Mouse (Mus musculus): Measurements from ENCODE around the gene Cdc42bpb. TPM values are rescaled to one million over a fixed set of nuclear protein-coding genes. Genes with fewer than 3 reads are reported as not detected.

Cdc42bpb gene
- polyA plus RNA-seq, 1 experiment from 2014 or later = 25.6 TPM

DNA sequence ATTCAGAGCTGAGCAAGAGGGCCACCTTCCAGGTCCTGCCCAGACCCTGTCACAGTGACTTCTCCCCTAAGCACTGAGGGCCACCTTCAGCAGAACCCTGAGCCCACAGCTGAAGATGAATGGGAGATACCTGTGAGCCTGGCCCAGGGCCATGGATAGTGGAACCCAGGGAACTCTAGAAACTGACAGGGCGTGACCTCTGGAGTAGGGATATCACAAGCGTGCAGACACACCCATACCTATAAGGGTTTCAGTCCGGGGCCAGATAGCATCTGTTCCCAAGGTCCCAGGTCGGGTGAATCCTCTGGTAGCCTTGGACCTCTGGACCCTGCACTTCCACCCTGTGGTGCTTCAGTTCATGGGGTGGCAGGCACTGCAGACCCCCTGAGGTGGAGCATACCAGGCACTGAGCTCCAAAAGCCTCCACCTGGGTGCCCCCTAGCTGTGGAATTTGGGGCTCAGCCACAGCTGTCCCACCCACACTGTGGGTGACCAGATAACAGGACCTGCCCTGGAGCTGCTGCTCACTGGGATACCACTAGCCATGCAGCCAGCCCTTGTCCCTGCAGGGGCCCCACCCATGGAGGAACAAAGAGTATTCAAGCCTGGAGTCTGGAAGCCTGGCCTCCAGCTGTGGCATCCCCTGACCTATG lies 109.7 kb downstream of the Cdc42bpb start:
- no peak for DNase-seq (ENCODE audit: low spot score)
- WGBS = 56% methylated on average over 4 of the region's 4 CpGs
- Histone ChIP-seq H3K4me2 (0 out of 2 replicates have a peak overlapping the region, but pooled peaks have one; percentile 21), H3K4me3 (ENCODE audit: low read depth, low read length) (no peak overlapping the region), H3K27ac (ENCODE audit: low read depth, low read length) (peak overlapping the region; percentile 75), H3K36me3 (ENCODE audit: control insufficient read depth, insufficient read depth, low read length) (no peaks in the 10 kb centered on the region), H3K9ac (ENCODE audit: low read depth, low read length) (peak overlapping the region; percentile 30), H3K9me3 (ENCODE audit: control insufficient read depth, low read length) (no peaks in the 10 kb centered on the region), H3K4me1 (replicated peaks; ENCODE audit: control insufficient read depth, insufficient read depth, low read length) (peaks cover 31% of the 10 kb centered on the region), H3K27me3 (replicated peaks; ENCODE audit: control insufficient read depth, insufficient read depth, low read length) (peaks cover 38% of the 10 kb centered on the region)
- ATAC-seq (replicated peaks; ENCODE audit: low FRiP score) = peak; percentile 77

GRCm38 (mm10) chr12:111266592-111266991 lies 110.9 kb downstream of the Cdc42bpb start:
- peak overlapping the region; percentile 54; the same call in 1 of the 2 replicates for H3K27ac ChIP-seq (ENCODE audit: low read depth, low read length)
- no peak overlapping the region for H3K4me3 ChIP-seq (ENCODE audit: low read depth, low read length)
- no peak for DNase-seq (ENCODE audit: low spot score)
- WGBS = 61% methylated on average over 12 of the region's 12 CpGs
- H3K4me2 ChIP-seq = no peak overlapping the region
- H3K36me3 ChIP-seq (ENCODE audit: control insufficient read depth, insufficient read depth, low read length) = 0 out of 2 replicates have a peak, but pooled peaks cover 2% of the 10 kb centered on the region
- H3K27me3 ChIP-seq (replicated peaks; ENCODE audit: control insufficient read depth, insufficient read depth, low read length) = peaks cover 26% of the 10 kb centered on the region
- H3K9me3 ChIP-seq (ENCODE audit: control insufficient read depth, low read length) = no peaks in the 10 kb centered on the region
- peak; percentile 57 for ATAC-seq (replicated peaks; ENCODE audit: low FRiP score)
- H3K9ac ChIP-seq (ENCODE audit: low read depth, low read length) = no peak overlapping the region
- peaks cover 30% of the 10 kb centered on the region for H3K4me1 ChIP-seq (replicated peaks; ENCODE audit: control insufficient read depth, insufficient read depth, low read length)

- ATAC-seq (replicated peaks; ENCODE audit: low FRiP score) = no peak
- Histone ChIP-seq H3K4me3 (ENCODE audit: low read depth, low read length) (no peak overlapping the region), H3K27me3 (replicated peaks; ENCODE audit: control insufficient read depth, insufficient read depth, low read length) (peaks cover 12% of the 10 kb centered on the region), H3K27ac (ENCODE audit: low read depth, low read length) (no peak overlapping the region), H3K36me3 (ENCODE audit: control insufficient read depth, insufficient read depth, low read length) (0 out of 2 replicates have a peak, but pooled peaks cover 2% of the 10 kb centered on the region), H3K4me1 (replicated peaks; ENCODE audit: control insufficient read depth, insufficient read depth, low read length) (peaks cover 22% of the 10 kb centered on the region), H3K9me3 (ENCODE audit: control insufficient read depth, low read length) (no peaks in the 10 kb centered on the region), H3K9ac (ENCODE audit: low read depth, low read length) (no peak overlapping the region), H3K4me2 (no peak overlapping the region)
- 80% methylated on average over 5 of the region's 5 CpGs for WGBS
- no peak for DNase-seq (ENCODE audit: low spot score)
Observed at GRCm38 (mm10) chr12:111265212-111265611, 112.3 kb downstream of the Cdc42bpb start.

DNA sequence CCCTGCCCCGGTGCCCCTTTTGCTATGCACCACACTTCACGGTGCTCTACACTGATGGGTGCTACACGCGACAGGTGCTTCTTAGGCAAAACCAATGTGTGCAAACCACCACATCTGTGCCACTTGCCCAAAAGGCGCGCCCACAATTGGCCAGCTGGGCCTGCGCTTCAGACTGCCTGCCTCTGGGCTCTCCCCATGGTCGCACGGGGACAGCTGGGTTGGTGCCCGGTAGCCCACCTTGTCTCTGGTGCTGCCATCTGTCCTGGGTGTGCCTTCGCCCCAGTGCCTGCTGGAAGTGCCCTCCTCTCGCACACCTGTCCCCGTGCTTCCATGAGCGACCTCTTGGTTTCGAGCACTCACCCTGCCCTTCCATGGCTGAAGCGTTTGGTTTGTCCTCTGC lies 113.9 kb downstream of the Cdc42bpb start:
- WGBS = 93% methylated on average over 16 of the region's 16 CpGs
- DNase-seq (ENCODE audit: low spot score) = no peak

GRCm38 (mm10) chr12:111251227-111251626 lies 126.3 kb downstream of the Cdc42bpb start:
- peaks cover 9% of the 10 kb centered on the region for H3K4me1 ChIP-seq (replicated peaks; ENCODE audit: control insufficient read depth, insufficient read depth, low read length)
- peaks cover 9% of the 10 kb centered on the region; the same call in 1 of the 2 replicates for H3K36me3 ChIP-seq (ENCODE audit: control insufficient read depth, insufficient read depth, low read length)
- DNase-seq (ENCODE audit: low spot score) (no peak), ATAC-seq (replicated peaks; ENCODE audit: low FRiP score) (no peak)
- H3K27ac ChIP-seq (ENCODE audit: low read depth, low read length) = no peak overlapping the region
- no peak overlapping the region for H3K4me3 ChIP-seq (ENCODE audit: low read depth, low read length)
- no peak overlapping the region for H3K4me2 ChIP-seq
- H3K27me3 ChIP-seq (replicated peaks; ENCODE audit: control insufficient read depth, insufficient read depth, low read length) = no peaks in the 10 kb centered on the region
- no peak overlapping the region for H3K9ac ChIP-seq (ENCODE audit: low read depth, low read length)
- H3K9me3 ChIP-seq (ENCODE audit: control insufficient read depth, low read length) = no peaks in the 10 kb centered on the region
- 80% methylated on average over 9 of the region's 9 CpGs for WGBS

More for the DNA sequence above, 113.9 kb downstream of the Cdc42bpb start:
- Histone ChIP-seq H3K4me3 (ENCODE audit: low read depth, low read length) (no peak overlapping the region), H3K9me3 (ENCODE audit: control insufficient read depth, low read length) (no peaks in the 10 kb centered on the region), H3K4me2 (no peak overlapping the region), H3K27me3 (replicated peaks; ENCODE audit: control insufficient read depth, insufficient read depth, low read length) (no peaks in the 10 kb centered on the region; the same call in 1 of the 2 replicates), H3K36me3 (ENCODE audit: control insufficient read depth, insufficient read depth, low read length) (0 out of 2 replicates have a peak, but pooled peaks cover 2% of the 10 kb centered on the region), H3K27ac (ENCODE audit: low read depth, low read length) (no peak overlapping the region), H3K9ac (ENCODE audit: low read depth, low read length) (no peak overlapping the region), H3K4me1 (replicated peaks; ENCODE audit: control insufficient read depth, insufficient read depth, low read length) (peaks cover 22% of the 10 kb centered on the region)
- no peak for ATAC-seq (replicated peaks; ENCODE audit: low FRiP score)

DNA sequence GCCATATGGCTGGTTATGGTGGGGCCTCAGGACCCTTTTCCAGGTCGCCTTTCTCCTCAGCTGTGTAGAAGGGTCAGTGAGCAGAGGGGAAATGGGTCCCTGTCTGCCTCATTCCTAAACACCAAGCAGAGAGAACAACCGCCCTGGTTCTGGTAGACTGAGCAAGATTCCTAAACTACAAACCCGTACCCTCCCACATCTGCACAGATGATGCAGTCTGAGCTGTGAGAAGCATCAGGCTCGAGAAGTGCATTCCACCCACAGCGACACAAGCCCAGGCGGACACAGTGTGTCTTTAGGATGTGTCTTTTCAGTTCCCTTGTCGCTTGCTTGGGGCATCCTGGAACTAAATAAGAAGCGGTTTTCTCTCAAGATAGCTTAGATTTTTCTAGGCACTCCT lies 127.4 kb downstream of the Cdc42bpb start:
- 83% methylated on average over 8 of the region's 8 CpGs for WGBS
- Histone ChIP-seq H3K4me2 (no peak overlapping the region), H3K27me3 (replicated peaks; ENCODE audit: control insufficient read depth, insufficient read depth, low read length) (no peaks in the 10 kb centered on the region), H3K27ac (ENCODE audit: low read depth, low read length) (no peak overlapping the region), H3K36me3 (ENCODE audit: control insufficient read depth, insufficient read depth, low read length) (peaks cover 2% of the 10 kb centered on the region; the same call in 1 of the 2 replicates), H3K9ac (ENCODE audit: low read depth, low read length) (no peak overlapping the region), H3K4me3 (ENCODE audit: low read depth, low read length) (no peak overlapping the region), H3K9me3 (ENCODE audit: control insufficient read depth, low read length) (no peaks in the 10 kb centered on the region), H3K4me1 (replicated peaks; ENCODE audit: control insufficient read depth, insufficient read depth, low read length) (peaks cover 9% of the 10 kb centered on the region)
- ATAC-seq (replicated peaks; ENCODE audit: low FRiP score) = no peak
- DNase-seq (ENCODE audit: low spot score) = no peak

GRCm38 (mm10) chr12:111249095-111249494 lies 128.4 kb downstream of the Cdc42bpb start:
- no peak overlapping the region for H3K4me2 ChIP-seq
- ATAC-seq (replicated peaks; ENCODE audit: low FRiP score) (no peak), DNase-seq (ENCODE audit: low spot score) (no peak)
- H3K27ac ChIP-seq (ENCODE audit: low read depth, low read length) = no peak overlapping the region
- no peaks in the 10 kb centered on the region for H3K27me3 ChIP-seq (replicated peaks; ENCODE audit: control insufficient read depth, insufficient read depth, low read length)
- H3K4me3 ChIP-seq (ENCODE audit: low read depth, low read length) = no peak overlapping the region
- 55% methylated on average over 3 of the region's 3 CpGs for WGBS
- no peaks in the 10 kb centered on the region for H3K9me3 ChIP-seq (ENCODE audit: control insufficient read depth, low read length)
- H3K4me1 ChIP-seq (replicated peaks; ENCODE audit: control insufficient read depth, insufficient read depth, low read length) = peaks cover 9% of the 10 kb centered on the region
- no peak overlapping the region for H3K9ac ChIP-seq (ENCODE audit: low read depth, low read length)
- peaks cover 2% of the 10 kb centered on the region; the same call in 1 of the 2 replicates for H3K36me3 ChIP-seq (ENCODE audit: control insufficient read depth, insufficient read depth, low read length)

GRCm38 (mm10) chr12:111246808-111247464 lies 130.6 kb downstream of the Cdc42bpb start:
- Histone ChIP-seq H3K9ac (ENCODE audit: low read depth, low read length) (no peak overlapping the region), H3K4me3 (ENCODE audit: low read depth, low read length) (no peak overlapping the region), H3K4me1 (replicated peaks; ENCODE audit: control insufficient read depth, insufficient read depth, low read length) (peaks cover 9% of the 10 kb centered on the region), H3K9me3 (ENCODE audit: control insufficient read depth, low read length) (no peaks in the 10 kb centered on the region), H3K36me3 (ENCODE audit: control insufficient read depth, insufficient read depth, low read length) (peaks cover 7% of the 10 kb centered on the region; the same call in 1 of the 2 replicates), H3K4me2 (no peak overlapping the region), H3K27ac (ENCODE audit: low read depth, low read length) (no peak overlapping the region), H3K27me3 (replicated peaks; ENCODE audit: control insufficient read depth, insufficient read depth, low read length) (no peaks in the 10 kb centered on the region)
- 49% methylated on average over 9 of the region's 9 CpGs for WGBS
- ATAC-seq (replicated peaks; ENCODE audit: low FRiP score) = peak; percentile 82
- DNase-seq (ENCODE audit: low spot score) = no peak
